ENCODE assay signal across 23 mouse cellular contexts in the genomic region with DNA sequence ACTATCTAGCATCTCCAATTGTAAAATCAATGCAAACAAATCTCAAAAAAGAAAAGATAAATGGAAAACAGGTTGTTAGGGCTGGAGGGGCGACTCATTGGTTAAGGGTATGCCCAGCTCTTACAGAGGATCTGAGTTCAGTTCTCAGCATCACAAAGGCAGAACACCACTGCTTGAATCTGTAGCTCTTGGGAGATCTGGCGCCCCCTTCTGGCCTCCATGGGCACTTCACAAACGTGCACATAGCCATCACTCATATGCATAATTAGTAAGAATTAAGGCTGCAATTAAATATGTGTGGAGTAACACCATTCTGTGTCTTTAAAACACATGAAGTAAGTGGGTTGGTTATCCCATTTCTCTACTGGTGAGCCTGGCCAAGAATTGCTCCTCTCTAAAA.
DNase-seq lines count a peak whose midpoint lies in the region; ATAC-seq and TF ChIP-seq lines count a peak whose summit lies in the region.
"Had no signal": no experiment of that assay in that cellular context is flagged by ENCODE, and none has a peak within 500 bp of the region (broad histone marks: within the 10 kb centered on the region; RNA-seq: fewer than 3 reads in every experiment).

No protein-coding gene starts in this region.

- peak; percentile 18; the same call in 1 of the 2 replicates for TF ChIP-seq CTCF in forebrain, postnatal 0 days (IDR thresholded peaks at IDR 0.05; ENCODE audit: low read depth)
- TF ChIP-seq CTCF in left cerebral cortex, adult 2 months (IDR thresholded peaks at IDR 0.05): peak; percentile 25

- H3K36me3 ChIP-seq in forebrain, postnatal 0 days (ENCODE audit: insufficient read depth): no peaks in the 10 kb centered on the region
- H3K36me3 ChIP-seq in forebrain, embryonic 14.5 days (ENCODE audit: control insufficient read depth, insufficient read depth, low read length): no peaks in the 10 kb centered on the region
- H3K36me3 ChIP-seq: embryonic facial prominence, embryonic 12.5 days; heart, embryonic 10.5 days; limb, embryonic 10.5 days; neural tube, embryonic 12.5 days; stomach, embryonic 15.5 days had no signal

- WGBS in forebrain, postnatal 0 days: 75% methylated on average over 3 of the region's 3 CpGs
- WGBS in forebrain, embryonic 14.5 days: 77% methylated on average over 3 of the region's 3 CpGs

- no peak overlapping the region for H3K4me3 ChIP-seq in forebrain, postnatal 0 days (ENCODE audit: low read depth, low read length)
- no peak overlapping the region for H3K4me3 ChIP-seq in forebrain, embryonic 14.5 days (ENCODE audit: low read depth, low read length)
- H3K4me3 ChIP-seq in left cerebral cortex, adult 2 months: no peak overlapping the region
- H3K4me3 ChIP-seq: embryonic facial prominence, embryonic 12.5 days; heart, embryonic 10.5 days; limb, embryonic 10.5 days; neural tube, embryonic 12.5 days; stomach, embryonic 15.5 days had no signal

- ATAC-seq in forebrain, postnatal 0 days: no peak
- no peak for ATAC-seq in forebrain, embryonic 14.5 days

- H3K4me1 ChIP-seq in forebrain, postnatal 0 days (ENCODE audit: insufficient read depth): no peaks in the 10 kb centered on the region
- H3K4me1 ChIP-seq in forebrain, embryonic 14.5 days (ENCODE audit: control insufficient read depth, insufficient read depth, low read length): no peaks in the 10 kb centered on the region
- H3K4me1 ChIP-seq: embryonic facial prominence, embryonic 12.5 days; heart, embryonic 10.5 days; limb, embryonic 10.5 days; neural tube, embryonic 12.5 days; stomach, embryonic 15.5 days had no signal

- no peak overlapping the region for H3K4me2 ChIP-seq in forebrain, postnatal 0 days (ENCODE audit: low read depth)
- H3K4me2 ChIP-seq in forebrain, embryonic 14.5 days (ENCODE audit: low read length): no peak overlapping the region
- H3K4me2 ChIP-seq: embryonic facial prominence, embryonic 12.5 days; hindbrain, embryonic 14.5 days; neural tube, embryonic 12.5 days; stomach, embryonic 15.5 days had no signal

- no peaks in the 10 kb centered on the region for H3K9me3 ChIP-seq in forebrain, postnatal 0 days (ENCODE audit: low read length)
- H3K9me3 ChIP-seq in forebrain, embryonic 14.5 days (replicated peaks; ENCODE audit: control insufficient read depth, low read length): no peaks in the 10 kb centered on the region
- H3K9me3 ChIP-seq: embryonic facial prominence, embryonic 12.5 days; heart, embryonic 10.5 days; limb, embryonic 10.5 days; neural tube, embryonic 12.5 days; stomach, embryonic 15.5 days had no signal

- intact Hi-C loops in left cerebral cortex, adult 2 months (cut with DNase I): no loop called here
- intact Hi-C loops in left cerebral cortex, postnatal 10 days (cut with DNase I): no loop called here

- no peak overlapping the region for H3K9ac ChIP-seq in forebrain, postnatal 0 days
- no peak overlapping the region for H3K9ac ChIP-seq in forebrain, embryonic 14.5 days (ENCODE audit: low read length)
- H3K9ac ChIP-seq: embryonic facial prominence, embryonic 12.5 days; hindbrain, embryonic 14.5 days; neural tube, embryonic 12.5 days; stomach, embryonic 15.5 days had no signal

- H3K27me3 ChIP-seq in forebrain, postnatal 0 days (ENCODE audit: insufficient read depth, low read length): no peaks in the 10 kb centered on the region
- no peaks in the 10 kb centered on the region for H3K27me3 ChIP-seq in forebrain, embryonic 14.5 days (replicated peaks; ENCODE audit: control insufficient read depth, insufficient read depth, low read length)
- H3K27me3 ChIP-seq: embryonic facial prominence, embryonic 12.5 days; neural tube, embryonic 12.5 days; stomach, embryonic 15.5 days had no signal

- H3K27ac ChIP-seq in forebrain, postnatal 0 days (ENCODE audit: low read depth, low read length): no peak overlapping the region
- no peak overlapping the region for H3K27ac ChIP-seq in forebrain, embryonic 14.5 days (ENCODE audit: low read depth, low read length)
- H3K27ac ChIP-seq in left cerebral cortex, adult 2 months: no peak overlapping the region
- H3K27ac ChIP-seq: embryonic facial prominence, embryonic 12.5 days; heart, embryonic 10.5 days; hindbrain, embryonic 14.5 days; limb, embryonic 10.5 days; neural tube, embryonic 12.5 days; stomach, embryonic 15.5 days had no signal

- DNase-seq in forebrain, postnatal 0 days: no peak
- no peak for DNase-seq in forebrain, embryonic 14.5 days (ENCODE audit: low spot score)
- no peak for DNase-seq in left cerebral cortex, adult 2 months (ENCODE audit: extremely low spot score in 1 of 2, low spot score in 2 of 2)
- DNase-seq in left cerebral cortex, postnatal 10 days (ENCODE audit: extremely low spot score in 1 of 2, low spot score in 2 of 2): no peak
- DNase-seq in thymus, postnatal 4 days: peak; percentile 8
- no peak for DNase-seq in thymus, adult 18-20 months
- DNase-seq in frontal cortex, adult 2 months (ENCODE audit: extremely low spot score in 1 of 2, low spot score in 1 of 2): no peak
- DNase-seq in c-Kit-positive CD71-positive TER-119-positive erythroid progenitor cells, embryonic 14.5 days (ENCODE audit: low spot score): no peak
- DNase-seq: adrenal gland, adult 8-10 months; cerebellum, adult 18-20 months; gastrocnemius, postnatal 25 days; heart, postnatal 10 days; kidney, adult 9 months; kidney, postnatal 4 days; lung, postnatal 36 days; spleen, adult 18-20 months; thymus, postnatal 36 days had no signal
